Mouse (Mus musculus) adrenal gland, adult 2 months (tissue): Measurements from ENCODE around the gene Olfr279. TPM values are rescaled to one million over a fixed set of nuclear protein-coding genes. Genes with fewer than 3 reads are reported as not detected.
"Not testable (repeated sequence)": the region's sequence is repeated elsewhere in the genome, so short reads cannot be mapped to it uniquely, and the experiment has no call there.

Experiments
- DNase-seq: peaks from one replicate; pipeline ENCODE4 v3.0.0; 2021
- polyA plus RNA-seq: library from polyadenylated mRNA; depleted of rRNA; stranded (reverse); fragments of >200 nt; gene quantifications from 2 replicates; pipeline ENCODE4 v1.2.3, GENCODE M21; 2012
- total RNA-seq, 2 experiments: library from RNA; stranded (reverse); gene quantifications; 2 replicates each; pipeline ENCODE4 v1.2.3; 2021

Olfr279 gene
- total and polyA plus RNA-seq, 3 experiments, result not detected

GRCm38 (mm10) chr15:98511386-98511928 is 19.3 kb downstream of the Olfr279 start:
- no peak for DNase-seq

GRCm38 (mm10) chr15:98512232-98512631 is 20.0 kb downstream of the Olfr279 start:
- no peak for DNase-seq

GRCm38 (mm10) chr15:98512799-98513321 is 20.7 kb downstream of the Olfr279 start:
- DNase-seq, result peak; percentile 68

- not testable (repeated sequence) for DNase-seq
These were observed 21.5 kb downstream of the Olfr279 start for GRCm38 (mm10) chr15:98513676-98514075.

- DNase-seq, result no peak
These were observed 21.9 kb downstream of the Olfr279 start for GRCm38 (mm10) chr15:98514146-98514545.

- DNase-seq, result not testable (repeated sequence)
These were observed 22.6 kb downstream of the Olfr279 start for GRCm38 (mm10) chr15:98514845-98515244.

GRCm38 (mm10) chr15:98517380-98518355 is 25.5 kb downstream of the Olfr279 start:
- DNase-seq, result peak; percentile 78

GRCm38 (mm10) chr15:98521245-98521644 is 29.0 kb downstream of the Olfr279 start:
- no peak for DNase-seq

- no peak for DNase-seq
These were observed 33.9 kb downstream of the Olfr279 start for GRCm38 (mm10) chr15:98526057-98526456.

- no peak for DNase-seq
These were observed 35.0 kb downstream of the Olfr279 start for GRCm38 (mm10) chr15:98527056-98527771.

- no peak for DNase-seq
These were observed 35.9 kb downstream of the Olfr279 start for GRCm38 (mm10) chr15:98528066-98528563.

GRCm38 (mm10) chr15:98532281-98532680 is 40.1 kb downstream of the Olfr279 start:
- DNase-seq, result peak; percentile 70

GRCm38 (mm10) chr15:98533035-98533531 is 40.9 kb downstream of the Olfr279 start:
- DNase-seq, result peak; percentile 51

- DNase-seq, result peak; percentile 98
These were observed 41.9 kb downstream of the Olfr279 start, which contains the start of gene Kansl2 for GRCm38 (mm10) chr15:98533881-98534627. Gene Kansl2, minus strand, starts transcription at chr15:98534264.

GRCm38 (mm10) chr15:98535921-98536320 is 43.7 kb downstream of the Olfr279 start:
- no peak for DNase-seq

- DNase-seq, result no peak
These were observed 44.8 kb downstream of the Olfr279 start for GRCm38 (mm10) chr15:98536828-98537510.

- no peak for DNase-seq
These were observed 45.7 kb downstream of the Olfr279 start for GRCm38 (mm10) chr15:98537923-98538322.

- DNase-seq, result peak; percentile 52
These were observed 48.9 kb downstream of the Olfr279 start for GRCm38 (mm10) chr15:98541064-98541463.

- DNase-seq, result peak; percentile 59
These were observed 51.1 kb downstream of the Olfr279 start for GRCm38 (mm10) chr15:98543341-98543740.

GRCm38 (mm10) chr15:98545151-98545550 is 52.9 kb downstream of the Olfr279 start:
- no peak for DNase-seq
